ENCODE assay signal across 15 mouse cellular contexts in the genomic region with DNA sequence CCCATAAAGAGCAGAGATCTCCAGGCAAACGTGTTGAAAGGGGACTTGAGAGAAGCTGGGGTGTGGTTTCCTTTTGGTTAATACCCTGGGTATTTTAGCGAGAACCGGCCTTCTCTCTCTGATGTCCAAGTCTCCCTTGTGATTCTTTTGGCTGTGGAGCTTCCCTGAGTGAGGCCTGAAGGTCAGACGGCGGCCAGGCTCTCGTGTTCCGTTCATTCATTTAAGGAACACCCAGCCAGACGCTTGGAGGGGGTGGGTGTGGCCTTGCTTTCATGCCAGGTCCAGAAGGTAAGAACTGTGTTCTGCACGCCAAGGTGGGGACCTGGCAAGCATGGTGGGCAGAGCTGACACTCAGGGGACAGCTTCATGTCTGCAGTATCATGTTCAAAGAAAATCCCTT. TPM values are rescaled to one million over a fixed set of nuclear protein-coding genes. Genes with fewer than 3 reads are reported as not detected.
DNase-seq lines count a peak whose midpoint lies in the region.
"Had no signal": no experiment of that assay in that cellular context is flagged by ENCODE, and none has a peak within 500 bp of the region (broad histone marks: within the 10 kb centered on the region; RNA-seq: fewer than 3 reads in every experiment).

No protein-coding gene starts in this region.

- peak; percentile 4 for DNase-seq in cerebellum, adult 11-12 months
- DNase-seq in cerebellum, adult 18-20 months: no peak
- DNase-seq in heart, adult 9 months (ENCODE audit: low spot score in 2 of 2): peak; percentile 53 to 54
- DNase-seq in heart, postnatal 14 days: no peak
- DNase-seq in gastrocnemius, postnatal 14 days: peak; percentile 57
- no peak for DNase-seq in kidney, postnatal 14 days
- no peak for DNase-seq in left cerebral cortex, postnatal 10 days (ENCODE audit: extremely low spot score in 1 of 2, low spot score in 2 of 2)
- DNase-seq in layer of hippocampus, adult 8-10 months (ENCODE audit: low spot score in 2 of 2): no peak
- DNase-seq: adrenal gland, adult 8-10 months; B cell, adult 2 months; cerebellum, adult 11 months; cerebellum, adult 9-11 months; cerebellum, postnatal 36 days; heart, postnatal 36 days; kidney, adult 2 months had no signal

- intact Hi-C loops in heart, postnatal 14 days (cut with DNase I): loop anchor here (5.0 kb wide), 1 partner anchor 78 kb away; no protein-coding TSS in a partner anchor
- intact Hi-C loops in gastrocnemius, postnatal 14 days (cut with DNase I; ENCODE audit: low total_unique reads): loop anchor here (5.0 kb wide), 1 partner anchor 73 kb away; no protein-coding TSS in a partner anchor
- intact Hi-C loops in left cerebral cortex, postnatal 10 days (cut with DNase I): no loop called here

RNA-seq across cellular contexts. Expression of gene Hmcn2, which starts 10.0 kb away (rescaled TPM):
- 10 to 100 TPM; 30.5 to 31.5 TPM for total RNA-seq in heart, postnatal 14 days (2021)
- 10 to 100 TPM; 44.0 to 45.2 TPM for total RNA-seq in gastrocnemius, postnatal 14 days (2021)
- under 1 TPM; 0.22 to 0.39 TPM for total RNA-seq in left cerebral cortex, postnatal 10 days (2021)
- under 1 TPM; 0.17 to 0.34 (median 0.23) TPM for total RNA-seq in layer of hippocampus, adult 8-10 months (2022)

RNA-seq across cellular contexts. Expression of gene Ncs1, which starts 58.6 kb away (rescaled TPM):
- 10 to 100 TPM in 1 of 2 experiments, 1 to 10 TPM in 1; 7.9 to 11.9 TPM for total RNA-seq in heart, postnatal 14 days (2021)
- 10 to 100 TPM in 1 of 2 experiments, 1 to 10 TPM in 1; 6.1 to 12.0 TPM for total RNA-seq in gastrocnemius, postnatal 14 days (2021)
- 100 to 1,000 TPM; 151 to 156 TPM for total RNA-seq in left cerebral cortex, postnatal 10 days (2021)
- 100 to 1,000 TPM; 243 to 310 (median 283) TPM for total RNA-seq in layer of hippocampus, adult 8-10 months (2022)

Comparison
In these comparisons a context has a peak if more than half of its experiments do, and no peak if none do; other contexts are left out.
1. DNase-seq: peak in cerebellum, adult 11-12 months (single experiment), heart, adult 9 months (2 of 2) and gastrocnemius, postnatal 14 days (single experiment); none in cerebellum, adult 18-20 months (0 of 2), heart, postnatal 14 days (0 of 2), kidney, postnatal 14 days (single experiment), left cerebral cortex, postnatal 10 days (0 of 2) and layer of hippocampus, adult 8-10 months (0 of 2).
2. RNA of gene Hmcn2, which starts 10.0 kb away (total RNA-seq): 44.0 to 45.2 TPM in gastrocnemius, postnatal 14 days and 30.5 to 31.5 TPM in heart, postnatal 14 days; 0.22 to 0.39 TPM in left cerebral cortex, postnatal 10 days and 0.17 to 0.34 TPM in layer of hippocampus, adult 8-10 months; every median in the first group is over 10 times any median in the second.
3. RNA of gene Ncs1, which starts 58.6 kb away (total RNA-seq): 243 to 310 TPM in layer of hippocampus, adult 8-10 months and 151 to 156 TPM in left cerebral cortex, postnatal 10 days; 6.1 to 12.0 TPM in gastrocnemius, postnatal 14 days and 7.9 to 11.9 TPM in heart, postnatal 14 days; every median in the first group is over 10 times any median in the second.